Mouse (Mus musculus) retina, embryonic 14.5 days (tissue): ENCODE results near the gene Tbc1d15.
"Not testable (repeated sequence)": the region's sequence is repeated elsewhere in the genome, so short reads cannot be mapped to it uniquely, and the experiment has no call there.

Experiments used
- DNase-seq: peaks from one replicate; pipeline ENCODE4 v3.0.0-alpha.2; 2015; ENCODE audit warnings: low spot score

Tbc1d15 gene

GRCm38 (mm10) chr10:115245488-115245887 is 5.8 kb downstream of the Tbc1d15 start:
- no peak for DNase-seq

GRCm38 (mm10) chr10:115241082-115241595 is 10.1 kb downstream of the Tbc1d15 start:
- peak; percentile 4 for DNase-seq

GRCm38 (mm10) chr10:115237931-115238330 is 13.3 kb downstream of the Tbc1d15 start:
- no peak for DNase-seq

DNA sequence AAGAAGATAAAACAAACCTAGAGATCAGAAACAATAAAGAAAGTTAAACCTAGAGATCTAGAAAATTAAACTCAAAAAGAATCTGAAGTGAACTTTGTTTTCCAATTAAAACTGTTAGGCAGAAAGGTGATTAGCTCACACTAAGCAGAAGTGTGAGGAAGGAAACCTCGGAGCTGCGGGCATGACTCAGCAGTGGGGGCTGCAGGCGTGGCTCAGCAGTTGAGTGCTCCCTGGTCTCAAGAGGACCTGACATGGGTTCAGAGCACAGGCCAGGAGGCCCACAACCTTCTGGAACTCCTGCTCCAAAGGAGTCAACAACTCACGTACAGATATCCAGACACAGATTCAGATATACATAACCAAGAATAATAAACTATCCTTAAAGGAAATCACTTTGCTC is 14.5 kb downstream of the Tbc1d15 start:
- DNase-seq: no peak

- no peak for DNase-seq
Observed at GRCm38 (mm10) chr10:115235501-115235900, 15.8 kb downstream of the Tbc1d15 start.

DNA sequence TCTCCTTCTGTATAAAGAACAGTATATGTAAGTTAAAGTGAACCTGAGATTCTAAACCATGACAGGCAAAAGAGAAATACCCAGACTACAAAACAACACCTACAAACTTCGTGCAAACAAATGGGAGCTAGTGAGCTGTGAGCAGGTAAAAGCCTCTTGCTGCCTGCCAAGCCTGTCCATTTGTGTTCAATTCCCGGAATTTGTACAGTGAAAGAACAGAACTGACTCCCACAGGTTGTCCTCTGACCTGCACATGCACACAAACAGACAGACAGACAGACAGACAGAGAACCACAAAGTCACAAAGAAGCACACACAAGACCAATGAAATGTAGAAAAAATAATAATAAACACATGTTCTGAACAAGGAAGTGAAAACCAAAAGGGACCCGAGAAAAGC is 17.5 kb downstream of the Tbc1d15 start:
- DNase-seq: no peak

DNA sequence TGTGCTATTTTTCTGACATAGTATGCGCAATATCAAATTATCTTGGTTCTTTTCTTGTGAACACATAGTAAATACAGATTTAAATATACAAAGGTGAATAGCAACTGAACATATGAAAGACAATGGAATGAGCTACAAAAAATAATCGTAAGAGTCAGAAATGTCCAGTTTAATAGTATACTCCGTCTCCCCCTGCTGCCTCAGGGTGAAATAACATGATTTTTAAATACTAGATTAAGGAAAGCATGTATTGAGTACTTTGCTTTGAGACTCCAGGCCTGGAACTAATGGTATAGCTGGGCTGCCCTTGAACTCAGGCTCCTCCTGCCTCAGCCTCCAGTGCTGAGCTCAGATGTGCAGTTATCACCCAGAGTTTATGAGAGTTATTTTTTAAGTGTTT is 18.8 kb downstream of the Tbc1d15 start:
- peak; percentile 3 for DNase-seq

- DNase-seq: no peak
Observed at GRCm38 (mm10) chr10:115229023-115229422, 22.2 kb downstream of the Tbc1d15 start.

DNA sequence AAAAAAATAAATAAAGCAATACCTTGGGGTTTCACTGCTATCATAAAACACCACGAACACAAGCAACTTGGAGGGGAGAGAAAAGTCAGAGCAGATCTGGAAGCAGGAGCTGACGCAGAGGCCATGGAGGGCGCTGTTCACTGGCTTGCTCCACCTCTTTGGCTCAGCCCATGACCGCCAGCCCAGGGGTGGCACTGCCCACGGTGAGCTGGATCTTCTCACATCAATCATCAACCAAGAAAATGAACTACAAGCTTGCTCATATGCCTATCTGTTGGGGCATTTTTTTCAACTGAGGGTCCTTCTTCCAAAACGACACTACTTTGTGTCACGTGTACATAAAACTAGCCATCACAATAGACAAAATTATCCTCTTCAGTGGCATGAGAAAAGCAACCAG is 24.7 kb downstream of the Tbc1d15 start:
- DNase-seq: no peak

DNA sequence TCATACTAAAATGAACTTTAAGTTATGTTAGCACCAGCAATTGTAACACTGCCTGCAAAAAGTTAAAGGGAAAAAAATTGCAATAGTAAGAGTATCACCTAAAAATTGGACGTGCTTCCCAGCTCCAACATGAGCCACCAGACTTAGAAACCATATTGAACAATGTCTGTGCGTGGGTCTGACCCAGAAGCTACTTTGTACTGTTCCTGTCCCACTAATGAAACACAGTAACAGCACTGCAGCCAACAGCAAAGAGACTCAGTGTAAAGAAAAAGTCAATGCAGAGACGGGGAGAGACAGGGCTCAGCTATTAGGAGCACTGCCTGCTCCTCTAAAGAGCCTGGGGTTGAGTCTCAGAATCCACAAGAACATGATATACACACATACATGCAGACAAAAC is 27.4 kb downstream of the Tbc1d15 start:
- DNase-seq: no peak

DNA sequence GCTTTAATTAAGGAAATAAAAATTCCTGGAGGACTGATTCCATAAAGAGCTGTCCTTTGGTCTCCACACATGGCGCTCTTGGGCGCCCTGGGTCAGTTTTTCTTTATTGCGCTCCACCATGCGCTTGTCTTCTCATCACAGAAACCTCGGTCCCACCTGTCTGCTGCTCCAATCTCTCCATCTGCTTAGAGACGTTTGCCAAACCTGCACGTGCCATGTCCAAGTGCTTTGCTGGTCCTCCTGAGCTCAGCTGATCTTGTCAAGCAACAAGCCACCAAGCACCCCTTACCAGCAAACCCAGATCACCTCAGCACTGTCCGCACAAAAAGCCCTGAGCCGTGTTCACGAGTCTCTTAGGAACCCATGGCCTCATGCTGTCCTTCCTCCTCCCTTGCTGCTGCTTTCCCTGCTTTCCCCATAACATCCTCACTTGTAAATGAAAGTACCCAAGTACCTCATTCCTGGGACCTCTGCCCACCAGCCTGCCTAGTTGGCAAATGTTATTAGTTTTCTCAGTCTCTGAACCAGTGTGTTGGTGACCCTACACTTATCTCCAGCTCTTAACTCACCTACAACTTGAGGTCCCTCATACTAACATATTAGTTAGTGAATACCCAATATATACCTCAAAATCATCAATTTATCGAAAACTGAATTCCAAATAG is 38.2 kb downstream of the Tbc1d15 start:
- DNase-seq: no peak

DNA sequence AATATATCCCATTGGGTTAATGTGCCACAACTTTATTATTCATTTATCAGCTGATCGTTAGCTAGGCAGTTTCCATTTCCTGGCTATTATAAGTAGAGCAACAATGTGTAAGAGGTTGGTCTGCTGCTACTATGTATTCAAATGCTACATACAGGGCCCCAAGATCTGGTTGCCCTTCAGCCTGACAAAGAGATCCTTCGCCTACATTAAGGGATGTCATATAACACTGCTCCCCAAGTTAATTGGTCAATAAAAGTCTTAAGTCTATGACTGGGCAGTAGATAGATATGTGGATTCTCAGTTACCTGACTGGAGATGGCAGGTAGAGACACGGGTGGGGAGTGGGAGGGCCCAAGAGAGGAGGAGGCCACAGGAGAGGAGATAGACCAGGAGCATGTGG is 45.4 kb downstream of the Tbc1d15 start:
- DNase-seq: no peak

DNA sequence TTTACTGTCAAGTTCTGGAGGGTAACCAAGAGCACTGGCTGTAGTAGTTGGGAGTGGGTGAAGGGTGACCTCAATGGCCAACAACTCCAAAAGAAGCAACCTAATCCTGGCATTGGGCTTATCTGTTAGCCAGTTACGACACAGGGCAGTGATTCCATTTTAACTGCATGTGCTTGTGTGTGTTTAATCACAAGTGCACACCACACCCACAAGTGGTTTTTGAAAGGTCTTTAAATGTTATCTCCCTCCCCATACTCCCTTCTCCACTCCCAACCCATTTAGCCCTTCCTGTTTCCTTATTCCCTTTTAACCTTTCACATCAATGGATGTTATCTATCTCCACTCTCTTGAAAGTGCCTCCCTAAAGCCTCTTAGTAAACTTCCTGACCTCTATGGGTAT is 46.0 kb downstream of the Tbc1d15 start:
- DNase-seq: no peak

- no peak for DNase-seq
Observed at GRCm38 (mm10) chr10:115191214-115191613, 60.1 kb downstream of the Tbc1d15 start.

- DNase-seq: no peak
Observed at GRCm38 (mm10) chr10:115187390-115187789, 63.9 kb downstream of the Tbc1d15 start.

DNA sequence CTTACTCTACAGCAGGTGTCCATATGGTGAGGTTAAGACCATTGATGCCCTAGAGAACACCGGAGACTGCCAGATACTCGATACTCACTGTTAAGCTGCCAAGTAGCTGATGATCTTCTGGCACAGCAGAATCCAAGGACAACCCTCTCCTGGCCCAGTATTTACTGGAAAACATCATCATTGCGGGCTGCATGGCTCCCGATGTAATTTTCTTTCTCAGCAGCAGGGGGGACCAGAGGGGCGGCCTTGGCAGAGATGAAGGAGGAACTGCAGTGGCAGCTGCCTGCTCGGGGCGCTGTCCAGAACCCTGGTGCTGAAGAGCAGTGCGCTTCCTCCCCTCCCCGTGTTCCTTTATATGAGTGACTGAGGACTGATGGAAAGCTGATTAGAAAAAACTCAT is 66.6 kb downstream of the Tbc1d15 start, which contains the start of gene Tph2:
TSS of gene Tph2 (minus strand) at position 326 of the 400 bp plus-strand sequence.
- DNase-seq: peak; percentile 87

- peak; percentile 67 for DNase-seq
Observed at GRCm38 (mm10) chr10:115181034-115181433, 70.2 kb downstream of the Tbc1d15 start.

DNA sequence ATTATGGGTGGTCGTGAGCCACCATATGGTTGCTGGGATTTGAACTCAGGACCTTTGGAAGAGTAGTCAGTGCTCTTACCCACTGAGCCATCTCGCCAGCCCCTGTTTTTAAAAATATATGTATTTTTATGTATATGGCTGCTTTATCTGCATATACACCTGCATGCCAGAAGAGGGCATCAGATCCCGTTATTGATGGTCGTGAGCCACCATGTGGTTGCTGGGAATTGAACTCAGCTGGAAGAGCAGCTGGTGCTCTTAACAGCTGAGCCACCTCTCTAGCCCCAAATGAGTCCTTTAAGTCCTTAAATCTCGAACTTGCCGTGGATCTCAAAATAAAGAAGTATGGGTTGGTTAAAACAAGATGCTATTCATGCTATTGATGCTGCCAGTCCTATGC is 73.2 kb downstream of the Tbc1d15 start:
- not testable (repeated sequence) for DNase-seq

DNA sequence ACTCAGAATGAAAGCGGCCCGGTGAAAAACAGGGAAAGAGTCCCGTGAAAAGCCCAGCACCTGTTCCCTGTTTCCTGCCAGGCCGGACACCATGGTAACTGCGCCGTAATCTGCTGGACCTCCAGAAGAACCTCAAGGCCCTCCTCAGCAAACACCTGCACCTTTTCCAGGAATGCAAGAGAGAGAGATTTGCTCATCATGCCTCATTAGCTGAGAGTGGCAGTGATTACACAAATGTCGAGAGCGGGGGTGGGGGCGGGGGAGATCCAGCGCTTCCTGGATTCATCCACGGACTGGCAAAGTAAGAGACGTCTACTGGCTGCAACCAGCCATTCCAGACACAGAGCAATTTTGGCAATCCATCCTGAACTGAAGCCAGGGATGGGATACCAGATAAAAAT is 75.7 kb downstream of the Tbc1d15 start:
- no peak for DNase-seq

- DNase-seq: no peak
Observed at GRCm38 (mm10) chr10:115173336-115173735, 77.9 kb downstream of the Tbc1d15 start.

GRCm38 (mm10) chr10:115171351-115171818 is 79.9 kb downstream of the Tbc1d15 start:
- peak; percentile 25 for DNase-seq

GRCm38 (mm10) chr10:115170496-115171350 is 80.5 kb downstream of the Tbc1d15 start:
- no peak for DNase-seq

GRCm38 (mm10) chr10:115169410-115169809 is 81.9 kb downstream of the Tbc1d15 start:
- DNase-seq: no peak
